Mouse (Mus musculus) T-cell, adult 2 months (primary cell): ENCODE measurements at regions not wholly inside any gene's neighbourhood (a gene's known extent, or its start where the extent isn't known, plus 50 kb on each side); places are given as distances from the start of the nearest gene placed in this dataset.

Experiments used
- DNase-seq: peaks from one replicate; pipeline ENCODE4 v3.0.0; 2022; ENCODE audit warnings: low spot score

GRCm38 (mm10) chr4:124326301-124326700, 284.3 kb downstream of the 3100002H09Rik start:
- DNase-seq = no peak

- no peak for DNase-seq
Measured at GRCm38 (mm10) chr4:124323589-124323988, 287.0 kb downstream of the 3100002H09Rik start.

GRCm38 (mm10) chr4:124321221-124321620, 289.4 kb downstream of the 3100002H09Rik start:
- DNase-seq = no peak

GRCm38 (mm10) chr4:124317042-124317441, 293.6 kb downstream of the 3100002H09Rik start:
- DNase-seq = no peak

- no peak for DNase-seq
Measured at GRCm38 (mm10) chr4:124311657-124312056, 298.9 kb downstream of the 3100002H09Rik start.

- DNase-seq = no peak
Measured at GRCm38 (mm10) chr4:124310594-124310993, 300.0 kb downstream of the 3100002H09Rik start.

GRCm38 (mm10) chr4:124305871-124306555, 304.6 kb downstream of the 3100002H09Rik start:
- no peak for DNase-seq

- no peak for DNase-seq
Measured at GRCm38 (mm10) chr4:124302950-124303349, 307.7 kb downstream of the 3100002H09Rik start.

GRCm38 (mm10) chr4:124298667-124299437, 311.8 kb downstream of the 3100002H09Rik start:
- DNase-seq = no peak

GRCm38 (mm10) chr4:124292254-124292653, 318.3 kb downstream of the 3100002H09Rik start:
- no peak for DNase-seq

- DNase-seq = no peak
Measured at GRCm38 (mm10) chr4:124291767-124292166, 318.8 kb downstream of the 3100002H09Rik start.

GRCm38 (mm10) chr4:124287471-124287870, 323.1 kb downstream of the 3100002H09Rik start:
- DNase-seq = no peak

GRCm38 (mm10) chr4:124278681-124279080, 331.9 kb downstream of the 3100002H09Rik start:
- DNase-seq = no peak

GRCm38 (mm10) chr4:124277456-124278181, 333.0 kb downstream of the 3100002H09Rik start:
- no peak for DNase-seq

- no peak for DNase-seq
Measured at GRCm38 (mm10) chr4:124276741-124277455, 333.7 kb downstream of the 3100002H09Rik start.

GRCm38 (mm10) chr4:124272002-124272401, 338.6 kb downstream of the 3100002H09Rik start:
- no peak for DNase-seq

GRCm38 (mm10) chr4:124268404-124268803, 342.2 kb downstream of the 3100002H09Rik start:
- DNase-seq = no peak

GRCm38 (mm10) chr4:124266573-124266972, 344.0 kb downstream of the 3100002H09Rik start:
- no peak for DNase-seq

GRCm38 (mm10) chr4:124265527-124265926, 345.1 kb downstream of the 3100002H09Rik start:
- DNase-seq = no peak

GRCm38 (mm10) chr4:124257006-124257405, 339.2 kb upstream of the 4930535I16Rik start:
- no peak for DNase-seq

- DNase-seq = no peak
Measured at GRCm38 (mm10) chr4:124256515-124256914, 338.7 kb upstream of the 4930535I16Rik start.

GRCm38 (mm10) chr4:124255183-124255543, 337.3 kb upstream of the 4930535I16Rik start:
- no peak for DNase-seq
